Mouse (Mus musculus) gastrocnemius, adult 2 months (tissue): ENCODE results near the gene Cbln1. TPM values are rescaled to one million over a fixed set of nuclear protein-coding genes. Genes with fewer than 3 reads are reported as not detected.

Experiments
- DNase-seq: peaks from one replicate; pipeline ENCODE4 v3.0.0; 2022
- H3K27ac ChIP-seq: fragments of 200-600 bp; 2 replicates; pipeline ENCODE4 v1.8.1; 2022; ENCODE audit warnings: mild to moderate bottlenecking
- H3K4me3 ChIP-seq: fragments of 200-600 bp; 2 replicates; pipeline ENCODE4 v1.8.1; 2022; ENCODE audit warnings: mild to moderate bottlenecking, moderate library complexity
- CTCF ChIP-seq: fragments of 200-600 bp; IDR thresholded peaks from 2 replicates; pipeline ENCODE4 v1.8.1; 2022; ENCODE audit warnings: antibody characterized with exemption, mild to moderate bottlenecking, moderate library complexity
- intact Hi-C: fragments of 180-260 bp; cut with DNase I; formaldehyde crosslinking; loops from one replicate; pipeline ENCODE4 v1.15.1; 2025
- total RNA-seq, 2 experiments: library from RNA; stranded (reverse); gene quantifications; 2 replicates each; pipeline ENCODE4 v1.2.3; 2021

Cbln1 gene
- total RNA-seq, 2 experiments from 2014 or later = not detected

DNA sequence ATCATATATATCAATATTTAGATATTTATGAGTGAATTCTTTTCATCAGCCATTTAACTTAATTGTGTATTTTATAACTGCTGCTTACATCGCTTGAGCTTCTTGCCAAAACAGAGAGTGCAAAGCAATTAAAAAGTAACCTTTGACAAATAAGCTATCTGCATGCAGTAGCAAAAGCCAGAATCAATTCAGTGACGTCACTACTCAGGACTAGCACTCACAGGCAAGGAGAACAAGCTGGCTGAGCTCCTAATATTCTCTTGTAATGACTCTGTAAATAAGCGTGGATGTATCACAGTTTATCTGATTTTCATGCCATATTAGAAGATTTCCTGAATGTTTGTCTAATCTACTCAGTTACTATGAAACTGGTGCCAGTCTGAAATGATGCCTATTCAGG lies 5.8 kb upstream of the Cbln1 start:
- no peak for TF ChIP-seq CTCF
- H3K27ac ChIP-seq = no peak overlapping the region
- intact Hi-C loops = loop anchor here (10.0 kb wide), 1 partner anchor 543 kb away; no protein-coding TSS in a partner anchor
- H3K4me3 ChIP-seq = no peak overlapping the region
- no peak for DNase-seq

- Histone ChIP-seq H3K4me3 (no peak overlapping the region), H3K27ac (no peak overlapping the region)
- no peak for DNase-seq
- intact Hi-C loops = loop anchor here (10.0 kb wide), 1 partner anchor 542 kb away; no protein-coding TSS in a partner anchor
- TF ChIP-seq CTCF = no peak
Measured at GRCm38 (mm10) chr8:87477102-87477645, 4.8 kb upstream of the Cbln1 start.

DNA sequence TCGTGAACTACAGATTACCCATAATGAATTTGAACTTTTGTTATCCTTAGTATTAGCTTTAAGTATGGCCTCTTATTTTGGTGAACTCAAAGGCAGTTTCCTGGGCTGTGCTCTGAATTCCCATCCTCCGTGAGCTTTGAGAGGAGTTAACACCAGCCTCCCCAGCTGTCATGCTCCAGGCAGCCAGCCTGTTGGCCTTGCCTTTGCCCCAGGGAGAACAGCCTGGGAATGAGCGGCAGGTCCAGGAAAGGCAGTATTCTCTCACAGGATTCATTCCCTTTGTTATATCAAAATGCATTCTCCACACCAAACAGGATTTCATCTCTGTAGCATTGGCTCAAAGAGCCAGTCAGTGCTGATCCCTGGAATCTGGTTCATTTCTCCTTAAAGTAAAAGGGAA lies 3.1 kb upstream of the Cbln1 start:
- DNase-seq = no peak
- intact Hi-C loops = loop anchor here (10.0 kb wide), 1 partner anchor 541 kb away; no protein-coding TSS in a partner anchor
- Histone ChIP-seq H3K27ac (no peak overlapping the region), H3K4me3 (no peak overlapping the region)
- no peak for TF ChIP-seq CTCF

GRCm38 (mm10) chr8:87474379-87474778 lies 2.0 kb upstream of the Cbln1 start:
- intact Hi-C loops = loop anchor here (10.0 kb wide), 1 partner anchor 540 kb away; no protein-coding TSS in a partner anchor
- DNase-seq = no peak
- no peak for TF ChIP-seq CTCF
- no peak overlapping the region for H3K4me3 ChIP-seq
- no peak overlapping the region for H3K27ac ChIP-seq

- Histone ChIP-seq H3K4me3 (no peak overlapping the region), H3K27ac (no peak overlapping the region)
- intact Hi-C loops = loop anchor here (10.0 kb wide), 1 partner anchor 539 kb away; no protein-coding TSS in a partner anchor
- no peak for TF ChIP-seq CTCF
- DNase-seq = no peak
Measured at GRCm38 (mm10) chr8:87473940-87474339, 1.5 kb upstream of the Cbln1 start.

DNA sequence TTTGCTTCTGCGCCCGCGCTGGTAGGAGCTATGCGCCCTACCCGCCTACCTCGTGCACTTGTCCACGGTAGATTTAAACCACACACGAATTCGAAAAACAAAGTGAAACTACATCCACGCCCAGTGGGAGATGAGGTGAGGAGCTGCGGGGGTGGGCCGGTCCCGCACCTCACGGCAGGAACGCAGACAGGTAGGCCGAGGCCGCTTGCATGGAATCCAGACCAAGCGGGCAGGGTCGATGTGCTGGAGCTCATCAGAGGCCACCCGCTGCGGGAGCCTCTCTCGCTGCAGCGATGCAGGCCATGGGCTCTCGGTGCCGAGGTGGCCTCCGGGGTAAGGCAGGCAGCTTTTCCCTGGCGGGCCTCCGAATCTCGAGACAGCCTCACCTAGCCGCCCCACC lies 905 bp upstream of the Cbln1 start:
- intact Hi-C loops = loop anchor here (10.0 kb wide), 1 partner anchor 539 kb away; no protein-coding TSS in a partner anchor
- H3K4me3 ChIP-seq = peak overlapping the region; percentile 77
- no peak for DNase-seq

GRCm38 (mm10) chr8:87471603-87472270 lies 672 bp downstream of the Cbln1 start:
- H3K27ac ChIP-seq = no peak overlapping the region
- peak overlapping the region; percentile 77 for H3K4me3 ChIP-seq
- no peak for TF ChIP-seq CTCF
- intact Hi-C loops = loop anchor here (10.0 kb wide), 1 partner anchor 537 kb away; no protein-coding TSS in a partner anchor
- DNase-seq = no peak

More for the DNA sequence above, 905 bp upstream of the Cbln1 start:
- H3K27ac ChIP-seq = no peak overlapping the region
- no peak for TF ChIP-seq CTCF

GRCm38 (mm10) chr8:87470834-87471602 lies 1.4 kb downstream of the Cbln1 start:
- Histone ChIP-seq H3K27ac (no peak overlapping the region), H3K4me3 (peak overlapping the region; percentile 56)
- intact Hi-C loops = loop anchor here (10.0 kb wide), 1 partner anchor 536 kb away; no protein-coding TSS in a partner anchor
- no peak for DNase-seq
- no peak for TF ChIP-seq CTCF

- Histone ChIP-seq H3K4me3 (peak overlapping the region; percentile 56), H3K27ac (no peak overlapping the region)
- intact Hi-C loops = loop anchor here (10.0 kb wide), 1 partner anchor 535 kb away; no protein-coding TSS in a partner anchor
- TF ChIP-seq CTCF = no peak
- no peak for DNase-seq
Measured at GRCm38 (mm10) chr8:87469931-87470833, 2.2 kb downstream of the Cbln1 start.

DNA sequence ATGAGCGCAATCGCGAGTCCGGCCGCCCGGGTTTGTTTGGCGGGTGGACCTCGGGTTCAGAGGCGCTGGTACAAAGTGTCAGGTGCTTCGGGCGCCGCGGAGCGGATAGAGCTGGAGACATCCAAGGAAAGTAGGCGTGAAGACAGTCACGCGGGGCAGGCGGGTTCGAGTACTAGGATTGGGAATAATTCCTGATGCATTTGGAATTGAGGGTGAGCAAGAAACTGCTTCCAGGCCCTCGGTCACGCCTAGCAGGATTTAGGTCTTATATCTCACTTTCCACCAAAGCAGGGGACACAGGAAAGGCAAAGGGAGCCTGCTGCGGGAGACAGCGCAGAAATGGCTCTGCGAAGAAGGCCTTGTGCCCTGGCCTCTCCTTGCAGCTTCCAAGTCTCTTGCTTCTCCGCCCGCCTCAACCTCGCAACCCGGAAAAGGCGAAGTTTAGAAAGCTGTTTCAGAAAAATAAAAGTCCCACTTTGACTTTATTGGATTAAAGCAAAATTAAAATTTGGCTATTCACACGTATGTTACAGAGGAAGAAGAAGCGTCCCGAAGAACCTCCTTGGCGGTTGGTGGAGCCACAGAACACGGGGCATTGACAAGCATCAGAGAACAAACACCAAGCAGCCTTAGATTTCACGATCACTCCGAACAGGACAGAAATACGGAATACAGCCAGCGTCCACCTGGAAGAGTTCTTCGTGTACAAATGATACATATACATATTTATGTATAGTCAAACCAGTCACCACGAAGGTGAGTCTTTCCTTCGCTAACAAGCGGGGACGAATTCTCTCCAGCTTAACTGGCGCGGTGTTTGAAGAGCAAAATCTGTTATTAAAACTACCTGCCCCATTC lies 3.2 kb downstream of the Cbln1 start:
- intact Hi-C loops = no loop called here
- TF ChIP-seq CTCF = no peak
- Histone ChIP-seq H3K27ac (no peak overlapping the region), H3K4me3 (no peak overlapping the region)
- no peak for DNase-seq

- intact Hi-C loops = no loop called here
- TF ChIP-seq CTCF = no peak
- Histone ChIP-seq H3K4me3 (no peak overlapping the region), H3K27ac (no peak overlapping the region)
- no peak for DNase-seq
Measured at GRCm38 (mm10) chr8:87468416-87468957, 3.9 kb downstream of the Cbln1 start.
